Mouse (Mus musculus): Measurements from ENCODE around the gene Abhd14b.

Gene Abhd14b

GRCm38 (mm10) chr9:106447348-106447747 is at the start of gene Abhd14b, which contains the start of gene Abhd14a:
Gene Abhd14b, plus strand, starts transcription at chr9:106447459.
Gene Abhd14a, minus strand, starts transcription at chr9:106447678.
- peak; percentile 77 for DNase-seq (ENCODE audit: low read depth, low spot score)

- DNase-seq (ENCODE audit: low read depth, low spot score): no peak
Observed at GRCm38 (mm10) chr9:106397733-106398132, 49.5 kb upstream of the Abhd14b start.

- no peak for DNase-seq (ENCODE audit: low read depth, low spot score)
Observed at GRCm38 (mm10) chr9:106398667-106399311, 48.5 kb upstream of the Abhd14b start.

- DNase-seq (ENCODE audit: low read depth, low spot score): no peak
Observed at GRCm38 (mm10) chr9:106399808-106400207, 47.5 kb upstream of the Abhd14b start.

- DNase-seq (ENCODE audit: low read depth, low spot score): no peak
Observed at GRCm38 (mm10) chr9:106402149-106402548, 45.1 kb upstream of the Abhd14b start.

- DNase-seq (ENCODE audit: low read depth, low spot score): no peak
Observed at GRCm38 (mm10) chr9:106402607-106403375, 44.5 kb upstream of the Abhd14b start.

GRCm38 (mm10) chr9:106405275-106405674 is 42.0 kb upstream of the Abhd14b start:
- DNase-seq (ENCODE audit: low read depth, low spot score): no peak

- DNase-seq (ENCODE audit: low read depth, low spot score): no peak
Observed at GRCm38 (mm10) chr9:106406443-106407078, 40.7 kb upstream of the Abhd14b start.

GRCm38 (mm10) chr9:106409096-106409495 is 38.2 kb upstream of the Abhd14b start:
- no peak for DNase-seq (ENCODE audit: low read depth, low spot score)

- no peak for DNase-seq (ENCODE audit: low read depth, low spot score)
Observed at GRCm38 (mm10) chr9:106410086-106410650, 37.1 kb upstream of the Abhd14b start.

GRCm38 (mm10) chr9:106411091-106411594 is 36.1 kb upstream of the Abhd14b start:
- no peak for DNase-seq (ENCODE audit: low read depth, low spot score)

GRCm38 (mm10) chr9:106411729-106412128 is 35.5 kb upstream of the Abhd14b start:
- DNase-seq (ENCODE audit: low read depth, low spot score): no peak

GRCm38 (mm10) chr9:106412210-106412609 is 35.0 kb upstream of the Abhd14b start:
- DNase-seq (ENCODE audit: low read depth, low spot score): no peak

GRCm38 (mm10) chr9:106413606-106414005 is 33.7 kb upstream of the Abhd14b start:
- DNase-seq (ENCODE audit: low read depth, low spot score): no peak

GRCm38 (mm10) chr9:106416826-106417225 is 30.4 kb upstream of the Abhd14b start:
- no peak for DNase-seq (ENCODE audit: low read depth, low spot score)

- peak; percentile 52 for DNase-seq (ENCODE audit: low read depth, low spot score)
Observed at GRCm38 (mm10) chr9:106417841-106418625, 29.2 kb upstream of the Abhd14b start.

GRCm38 (mm10) chr9:106420608-106421007 is 26.7 kb upstream of the Abhd14b start:
- DNase-seq (ENCODE audit: low read depth, low spot score): no peak

GRCm38 (mm10) chr9:106421033-106421864 is 26.0 kb upstream of the Abhd14b start:
- DNase-seq (ENCODE audit: low read depth, low spot score): no peak

- peak; percentile 93 for DNase-seq (ENCODE audit: low read depth, low spot score)
Observed at GRCm38 (mm10) chr9:106421865-106422160, 25.4 kb upstream of the Abhd14b start.

- peak; percentile 48 for DNase-seq (ENCODE audit: low read depth, low spot score)
Observed at GRCm38 (mm10) chr9:106428719-106429220, 18.5 kb upstream of the Abhd14b start.
